ENCODE assay signal across 24 mouse cellular contexts in the genomic region with DNA sequence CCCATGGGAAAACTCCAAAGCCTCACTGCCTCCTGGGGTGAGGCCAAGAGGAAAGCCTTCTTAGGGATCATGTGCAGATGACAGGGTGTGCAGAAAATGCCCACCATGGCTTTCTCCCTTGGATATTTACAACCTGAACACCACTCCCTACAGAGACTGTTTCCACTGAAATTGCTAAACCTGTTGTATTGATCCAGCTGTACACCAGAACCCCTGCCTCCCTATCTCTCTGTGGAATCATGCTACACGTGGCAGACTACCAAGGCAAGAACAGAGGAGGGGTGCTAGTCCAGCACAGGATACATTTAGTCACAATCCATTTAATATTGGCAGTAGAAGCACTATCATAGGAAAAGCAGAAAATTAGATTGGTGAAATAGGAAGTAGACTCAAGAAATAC.
A peak's percentile ranks its signal among the peaks of the same experiment; 100 is the strongest.
DNase-seq lines count a peak whose midpoint lies in the region; ATAC-seq lines count a peak whose summit lies in the region.
"Had no signal": no experiment of that assay in that cellular context is flagged by ENCODE, and none has a peak within 500 bp of the region (broad histone marks: within the 10 kb centered on the region; RNA-seq: fewer than 3 reads in every experiment).

No protein-coding gene starts in this region.

- WGBS in liver, embryonic 16.5 days (ENCODE audit: insufficient replicate concordance), result 30% methylated on average over 1 of the region's 1 CpGs
- 56% methylated on average over 1 of the region's 1 CpGs for WGBS in liver, embryonic 11.5 days
- 58% methylated on average over 1 of the region's 1 CpGs for WGBS in kidney, embryonic 14.5 days

- H3K9me3 ChIP-seq in liver, embryonic 16.5 days (replicated peaks; ENCODE audit: control insufficient read depth, low read length), result no peaks in the 10 kb centered on the region
- H3K9me3 ChIP-seq in liver, embryonic 11.5 days (ENCODE audit: control insufficient read depth, low read length), result no peaks in the 10 kb centered on the region
- no peaks in the 10 kb centered on the region for H3K9me3 ChIP-seq in kidney, embryonic 14.5 days (ENCODE audit: control insufficient read depth, low read length)
- H3K9me3 ChIP-seq: embryonic facial prominence, embryonic 10.5 days; embryonic facial prominence, embryonic 12.5 days; forebrain, embryonic 13.5 days; forebrain, embryonic 15.5 days; G1E had no signal

- H3K27ac ChIP-seq in liver, embryonic 16.5 days (ENCODE audit: low read length), result no peak overlapping the region
- no peak overlapping the region for H3K27ac ChIP-seq in liver, embryonic 11.5 days (ENCODE audit: low read depth, low read length)
- no peak overlapping the region for H3K27ac ChIP-seq in kidney, embryonic 14.5 days (ENCODE audit: low read depth, low read length)
- H3K27ac ChIP-seq: embryonic facial prominence, embryonic 10.5 days; embryonic facial prominence, embryonic 12.5 days; forebrain, embryonic 13.5 days; forebrain, embryonic 15.5 days had no signal

- no peak overlapping the region for H3K9ac ChIP-seq in liver, embryonic 16.5 days (ENCODE audit: low read depth, low read length)
- no peak overlapping the region for H3K9ac ChIP-seq in liver, embryonic 11.5 days (ENCODE audit: low read depth, low read length)
- no peak overlapping the region for H3K9ac ChIP-seq in kidney, embryonic 14.5 days (ENCODE audit: low read depth, low read length)
- H3K9ac ChIP-seq: embryonic facial prominence, embryonic 12.5 days; forebrain, embryonic 13.5 days; forebrain, embryonic 15.5 days; forebrain, postnatal 0 days had no signal

- H3K4me3 ChIP-seq in liver, embryonic 16.5 days (ENCODE audit: low read depth, low read length), result no peak overlapping the region
- H3K4me3 ChIP-seq in liver, embryonic 11.5 days (ENCODE audit: low read depth, low read length), result no peak overlapping the region
- no peak overlapping the region for H3K4me3 ChIP-seq in kidney, embryonic 14.5 days (ENCODE audit: low read length)
- H3K4me3 ChIP-seq: embryonic facial prominence, embryonic 10.5 days; embryonic facial prominence, embryonic 12.5 days; forebrain, embryonic 13.5 days; forebrain, embryonic 15.5 days had no signal

- no peaks in the 10 kb centered on the region for H3K27me3 ChIP-seq in liver, embryonic 16.5 days (ENCODE audit: control insufficient read depth, insufficient read depth, low read depth, low read length)
- H3K27me3 ChIP-seq in liver, embryonic 11.5 days (replicated peaks; ENCODE audit: control insufficient read depth, insufficient read depth, low read length), result no peaks in the 10 kb centered on the region
- H3K27me3 ChIP-seq in kidney, embryonic 14.5 days (ENCODE audit: control insufficient read depth, insufficient read depth, low read length), result no peaks in the 10 kb centered on the region
- H3K27me3 ChIP-seq: CH12.LX; embryonic facial prominence, embryonic 12.5 days; forebrain, embryonic 13.5 days; forebrain, embryonic 15.5 days; Patski had no signal

- peak; percentile 14 for DNase-seq in adrenal gland, postnatal 10 days
- no peak for DNase-seq in adrenal gland, adult (ENCODE audit: inconsistent age in 2 of 2, low spot score in 1 of 2)
- DNase-seq in liver, embryonic 11.5 days (ENCODE audit: low spot score), result no peak
- DNase-seq: adrenal gland, adult 2 months; adrenal gland, postnatal 14 days; adrenal gland, postnatal 36 days; B cell, adult 2 months; cerebellum, adult 11-12 months; cerebellum, adult 2 months; cerebellum, adult 9-10 months; cerebellum, postnatal 10 days; cerebellum, postnatal 25 days; forebrain, postnatal 0 days had no signal

- ATAC-seq in liver, embryonic 16.5 days (ENCODE audit: low read depth), result peak; percentile 58; the same call in 1 of the 2 replicates
- ATAC-seq in liver, embryonic 11.5 days (replicated peaks; ENCODE audit: low FRiP score), result no peak
- ATAC-seq in kidney, embryonic 14.5 days (ENCODE audit: low FRiP score, low TSS enrichment), result no peak
- ATAC-seq: activated CD4-positive, CD25-positive, alpha-beta regulatory T cell, adult 4 months; CD4-positive, CD25-positive, alpha-beta regulatory T cell, adult 4 months; forebrain, embryonic 13.5 days; forebrain, embryonic 15.5 days; forebrain, postnatal 0 days; Patski had no signal

- no peaks in the 10 kb centered on the region for H3K4me1 ChIP-seq in liver, embryonic 16.5 days (ENCODE audit: control insufficient read depth, low read depth, low read length)
- H3K4me1 ChIP-seq in liver, embryonic 11.5 days (replicated peaks; ENCODE audit: control insufficient read depth, insufficient read depth, low read length), result no peaks in the 10 kb centered on the region; the same call in 1 of the 2 replicates
- H3K4me1 ChIP-seq in kidney, embryonic 14.5 days (ENCODE audit: control insufficient read depth, insufficient read depth, low read length), result no peaks in the 10 kb centered on the region
- H3K4me1 ChIP-seq: embryonic facial prominence, embryonic 10.5 days; embryonic facial prominence, embryonic 12.5 days; forebrain, embryonic 13.5 days; forebrain, embryonic 15.5 days had no signal

- no peaks in the 10 kb centered on the region for H3K36me3 ChIP-seq in liver, embryonic 16.5 days (ENCODE audit: control insufficient read depth, insufficient read depth)
- H3K36me3 ChIP-seq in liver, embryonic 11.5 days (ENCODE audit: control insufficient read depth, insufficient read depth, low read length), result no peaks in the 10 kb centered on the region
- no peaks in the 10 kb centered on the region for H3K36me3 ChIP-seq in kidney, embryonic 14.5 days (ENCODE audit: control insufficient read depth, insufficient read depth, low read length)
- H3K36me3 ChIP-seq: embryonic facial prominence, embryonic 10.5 days; embryonic facial prominence, embryonic 12.5 days; forebrain, embryonic 15.5 days; G1E had no signal

- H3K4me2 ChIP-seq in liver, embryonic 16.5 days (ENCODE audit: low read depth, low read length), result no peak overlapping the region
- H3K4me2 ChIP-seq in liver, embryonic 11.5 days, result no peak overlapping the region
- H3K4me2 ChIP-seq in kidney, embryonic 14.5 days (replicated peaks; ENCODE audit: low read depth, low read length), result no peak overlapping the region
- H3K4me2 ChIP-seq: embryonic facial prominence, embryonic 12.5 days; forebrain, embryonic 13.5 days; forebrain, embryonic 15.5 days had no signal
